Mouse (Mus musculus) neural tube, embryonic 13.5 days (tissue): ENCODE data around the gene Med29. TPM values are rescaled to one million over a fixed set of nuclear protein-coding genes. Genes with fewer than 3 reads are reported as not detected.
A peak's percentile ranks its signal among the peaks of the same experiment; 100 is the strongest.

Source experiments
- ATAC-seq: fragments of 200-750 bp; cut with Nextera tagmentation; 2 replicates; pipeline ENCODE4 v1.8.0; 2017; ENCODE audit warnings: low read depth, mild to moderate bottlenecking, moderate TSS enrichment, moderate library complexity
- H3K27ac ChIP-seq: fragments of 300-500 bp; sonication (generic); replicated peaks from 2 replicates; pipeline ENCODE4 v1.5.1; 2015; ENCODE audit warnings: moderate library complexity, mild to moderate bottlenecking, inconsistent platforms
- H3K27me3 ChIP-seq: fragments of 300-500 bp; sonication (generic); 2 replicates; pipeline ENCODE4 v1.6.1; 2015; ENCODE audit warnings: mild to moderate bottlenecking, inconsistent platforms
- H3K36me3 ChIP-seq: fragments of 300-500 bp; sonication (generic); 2 replicates; pipeline ENCODE4 v1.6.1; 2015; ENCODE audit warnings: mild to moderate bottlenecking, inconsistent platforms
- H3K4me1 ChIP-seq: fragments of 300-500 bp; sonication (generic); replicated peaks from 2 replicates; pipeline ENCODE4 v1.6.1; 2015; ENCODE audit warnings: inconsistent platforms
- H3K4me2 ChIP-seq: fragments of 300-500 bp; sonication (generic); 2 replicates; pipeline ENCODE4 v1.6.1; 2015; ENCODE audit warnings: inconsistent platforms, mild to moderate bottlenecking, moderate library complexity
- H3K4me3 ChIP-seq: fragments of 300-500 bp; sonication (generic); 2 replicates; pipeline ENCODE4 v1.5.1; 2015; ENCODE audit warnings: mild to moderate bottlenecking, inconsistent platforms
- H3K9ac ChIP-seq: fragments of 300-500 bp; sonication (generic); 2 replicates; pipeline ENCODE4 v1.6.1; 2015; ENCODE audit warnings: moderate library complexity, mild to moderate bottlenecking, inconsistent platforms
- H3K9me3 ChIP-seq: fragments of 300-500 bp; sonication (generic); 2 replicates; pipeline ENCODE4 v1.6.1; 2016; ENCODE audit warnings: inconsistent platforms
- WGBS: fragments of 180-500 bp; shearing (Covaris S2); methylation state at CpG from one replicate; pipeline ENCODE4 v1.1.7; 2015; 5-methylcytosine and 5-hydroxymethylcytosine counted together
- polyA plus RNA-seq: library from polyadenylated mRNA; unstranded; fragments of >200 nt; fragmentation: Nextera tagmentation; extraction: Ambion mirVana; gene quantifications from 2 replicates; pipeline ENCODE4 v1.2.1, GENCODE M21; 2015

The Med29 gene
- polyA plus RNA-seq, 1 experiment from 2014 or later: 45.4 TPM

GRCm38 (mm10) chr7:28357984-28358383, 34.5 kb downstream of the Med29 start:
- no peaks in the 10 kb centered on the region for H3K27me3 ChIP-seq
- H3K9ac ChIP-seq: peak overlapping the region; percentile 14; the same call in 1 of the 2 replicates
- ATAC-seq: no peak
- peaks cover 24% of the 10 kb centered on the region for H3K4me1 ChIP-seq
- H3K4me2 ChIP-seq: no peak overlapping the region
- WGBS: 25% methylated on average over 5 of the region's 5 CpGs
- H3K27ac ChIP-seq: 0 out of 2 replicates have a peak overlapping the region, but pooled peaks have one; percentile 52
- H3K4me3 ChIP-seq: no peak overlapping the region
- H3K36me3 ChIP-seq: peaks cover 66% of the 10 kb centered on the region
- no peaks in the 10 kb centered on the region for H3K9me3 ChIP-seq

GRCm38 (mm10) chr7:28356981-28357380, 35.5 kb downstream of the Med29 start:
- Histone ChIP-seq H3K27me3 (no peaks in the 10 kb centered on the region), H3K4me1 (peaks cover 26% of the 10 kb centered on the region), H3K9me3 (no peaks in the 10 kb centered on the region), H3K27ac (peak overlapping the region; percentile 34; the same call in 1 of the 2 replicates), H3K4me3 (no peak overlapping the region), H3K4me2 (no peak overlapping the region), H3K9ac (0 out of 2 replicates have a peak overlapping the region, but pooled peaks have one; percentile 10), H3K36me3 (peaks cover 65% of the 10 kb centered on the region)
- peak; percentile 37; the same call in 1 of the 2 replicates for ATAC-seq
- 2% methylated on average over 5 of the region's 5 CpGs for WGBS

- H3K36me3 ChIP-seq: peaks cover 52% of the 10 kb centered on the region
- no peak overlapping the region for H3K27ac ChIP-seq
- no peak overlapping the region for H3K9ac ChIP-seq
- peaks cover 36% of the 10 kb centered on the region for H3K4me1 ChIP-seq
- 92% methylated on average over 3 of the region's 3 CpGs for WGBS
- no peak for ATAC-seq
- no peaks in the 10 kb centered on the region for H3K9me3 ChIP-seq
- H3K27me3 ChIP-seq: no peaks in the 10 kb centered on the region
- no peak overlapping the region for H3K4me3 ChIP-seq
- H3K4me2 ChIP-seq: no peak overlapping the region
Measured at GRCm38 (mm10) chr7:28355221-28355620, 37.3 kb downstream of the Med29 start.

- Histone ChIP-seq H3K36me3 (peaks cover 45% of the 10 kb centered on the region), H3K9me3 (no peaks in the 10 kb centered on the region), H3K9ac (no peak overlapping the region), H3K27ac (no peak overlapping the region), H3K4me3 (no peak overlapping the region), H3K4me1 (peaks cover 41% of the 10 kb centered on the region), H3K27me3 (no peaks in the 10 kb centered on the region), H3K4me2 (no peak overlapping the region)
- 91% methylated on average over 3 of the region's 3 CpGs for WGBS
- no peak for ATAC-seq
Measured at GRCm38 (mm10) chr7:28354596-28354995, 37.9 kb downstream of the Med29 start.

GRCm38 (mm10) chr7:28354113-28354581, 38.4 kb downstream of the Med29 start:
- Histone ChIP-seq H3K9me3 (no peaks in the 10 kb centered on the region), H3K27ac (no peak overlapping the region), H3K4me2 (no peak overlapping the region), H3K36me3 (peaks cover 41% of the 10 kb centered on the region), H3K9ac (no peak overlapping the region), H3K4me1 (peaks cover 43% of the 10 kb centered on the region), H3K27me3 (no peaks in the 10 kb centered on the region), H3K4me3 (no peak overlapping the region)
- no peak for ATAC-seq
- 85% methylated on average over 3 of the region's 3 CpGs for WGBS

- WGBS: 97% methylated on average over 2 of the region's 2 CpGs
- ATAC-seq: no peak
- H3K36me3 ChIP-seq: peaks cover 37% of the 10 kb centered on the region
Measured at GRCm38 (mm10) chr7:28353267-28353666, 39.2 kb downstream of the Med29 start.

GRCm38 (mm10) chr7:28351676-28352191, 40.8 kb downstream of the Med29 start:
- 46% methylated on average over 4 of the region's 4 CpGs for WGBS

More at GRCm38 (mm10) chr7:28353267-28353666, 39.2 kb downstream of the Med29 start:
- H3K4me3 ChIP-seq: no peak overlapping the region
- H3K4me2 ChIP-seq: no peak overlapping the region
- H3K27me3 ChIP-seq: no peaks in the 10 kb centered on the region
- no peak overlapping the region for H3K9ac ChIP-seq
- no peak overlapping the region for H3K27ac ChIP-seq
- H3K9me3 ChIP-seq: no peaks in the 10 kb centered on the region
- H3K4me1 ChIP-seq: peaks cover 35% of the 10 kb centered on the region

GRCm38 (mm10) chr7:28350155-28350883, 42.2 kb downstream of the Med29 start, which contains the start of gene Rps16:
Gene Rps16 (plus strand): TSS chr7:28350652.
- H3K4me3 ChIP-seq: peak within 1 kb of the TSS; percentile 67
- under 1% methylated on average over 50 of the region's 50 CpGs for WGBS
- peak within 1 kb of the TSS; percentile 95 for H3K9ac ChIP-seq
- no peaks in the 10 kb centered on the region for H3K9me3 ChIP-seq
- H3K27me3 ChIP-seq: no peaks in the 10 kb centered on the region
- peak within 1 kb of the TSS; percentile 92 for H3K27ac ChIP-seq
- peaks cover 20% of the 10 kb centered on the region for H3K4me1 ChIP-seq
- peak; percentile 94 for ATAC-seq
- H3K4me2 ChIP-seq: peak within 1 kb of the TSS; percentile 93
- peaks cover 36% of the 10 kb centered on the region for H3K36me3 ChIP-seq

More at GRCm38 (mm10) chr7:28351676-28352191, 40.8 kb downstream of the Med29 start:
- H3K9me3 ChIP-seq: no peaks in the 10 kb centered on the region
- H3K27me3 ChIP-seq: no peaks in the 10 kb centered on the region
- H3K27ac ChIP-seq: no peak overlapping the region
- H3K9ac ChIP-seq: peak overlapping the region; percentile 95
- ATAC-seq: no peak
- H3K4me2 ChIP-seq: peak overlapping the region; percentile 93
- H3K4me3 ChIP-seq: peak overlapping the region; percentile 67
- H3K4me1 ChIP-seq: peaks cover 22% of the 10 kb centered on the region
- H3K36me3 ChIP-seq: peaks cover 37% of the 10 kb centered on the region

- Histone ChIP-seq H3K4me1 (peaks cover 20% of the 10 kb centered on the region), H3K4me2 (no peak overlapping the region), H3K9me3 (no peaks in the 10 kb centered on the region), H3K27me3 (no peaks in the 10 kb centered on the region), H3K4me3 (no peak overlapping the region), H3K9ac (no peak overlapping the region), H3K27ac (no peak overlapping the region), H3K36me3 (peaks cover 19% of the 10 kb centered on the region)
- no peak for ATAC-seq
- 87% methylated on average over 7 of the region's 7 CpGs for WGBS
Measured at GRCm38 (mm10) chr7:28348601-28349000, 43.9 kb downstream of the Med29 start.

- H3K4me3 ChIP-seq: no peak overlapping the region
- 73% methylated on average over 3 of the region's 3 CpGs for WGBS
- H3K9ac ChIP-seq: no peak overlapping the region
- H3K4me2 ChIP-seq: no peak overlapping the region
- H3K27me3 ChIP-seq: no peaks in the 10 kb centered on the region
- no peak for ATAC-seq
- H3K27ac ChIP-seq: no peak overlapping the region
- H3K9me3 ChIP-seq: no peaks in the 10 kb centered on the region
- peaks cover 20% of the 10 kb centered on the region for H3K4me1 ChIP-seq
- peaks cover 11% of the 10 kb centered on the region for H3K36me3 ChIP-seq
Measured at GRCm38 (mm10) chr7:28347746-28348145, 44.8 kb downstream of the Med29 start.

- 7% methylated on average over 4 of the region's 4 CpGs for WGBS
- Histone ChIP-seq H3K4me1 (peaks cover 3% of the 10 kb centered on the region), H3K9me3 (no peaks in the 10 kb centered on the region), H3K4me2 (no peak overlapping the region), H3K27me3 (no peaks in the 10 kb centered on the region), H3K36me3 (no peaks in the 10 kb centered on the region), H3K27ac (no peak overlapping the region), H3K9ac (no peak overlapping the region), H3K4me3 (no peak overlapping the region)
- no peak for ATAC-seq
Measured at GRCm38 (mm10) chr7:28344637-28345036, 47.9 kb downstream of the Med29 start.

- Histone ChIP-seq H3K4me1 (peaks cover 16% of the 10 kb centered on the region), H3K4me2 (no peak overlapping the region), H3K9me3 (no peaks in the 10 kb centered on the region), H3K27ac (no peak overlapping the region), H3K9ac (no peak overlapping the region), H3K4me3 (no peak overlapping the region), H3K36me3 (no peaks in the 10 kb centered on the region), H3K27me3 (no peaks in the 10 kb centered on the region)
- no peak for ATAC-seq
- 21% methylated on average over 7 of the region's 7 CpGs for WGBS
Measured at GRCm38 (mm10) chr7:28341381-28341780, 51.1 kb downstream of the Med29 start.
